Comparison of ENCODE assay signal across 22 mouse cellular contexts in genomic region chr2:122153681-122154365, GRCm38 (mm10). TPM values are rescaled to one million over a fixed set of nuclear protein-coding genes. Genes with fewer than 3 reads are reported as not detected.
"Had no signal": no experiment of that assay in that cellular context is flagged by ENCODE, and none has a peak within 500 bp of the region (broad histone marks: within the 10 kb centered on the region; RNA-seq: fewer than 3 reads in every experiment).

No protein-coding gene starts in this region.

- H3K4me1 ChIP-seq: kidney, embryonic 15.5 days; limb, embryonic 12.5 days; neural tube, embryonic 12.5 days had no signal

- H3K9me3 ChIP-seq: kidney, embryonic 15.5 days; limb, embryonic 12.5 days; neural tube, embryonic 12.5 days had no signal

- DNase-seq: kidney, adult 18-20 months; kidney, postnatal 14 days; lung, adult 2 months; lung, postnatal 4 days; midbrain, embryonic 14.5 days; retina, postnatal 1 day; right cerebral cortex, postnatal 4 days; spleen, adult 18-20 months; thymus, adult 18-20 months; thymus, postnatal 14 days had no signal

- ATAC-seq: lung, postnatal 0 days had no signal

- H3K9ac ChIP-seq: kidney, embryonic 15.5 days; limb, embryonic 12.5 days; neural tube, embryonic 12.5 days had no signal

- H3K27ac ChIP-seq: kidney, embryonic 15.5 days; limb, embryonic 12.5 days; neural tube, embryonic 12.5 days had no signal

- H3K27me3 ChIP-seq: kidney, embryonic 15.5 days; limb, embryonic 12.5 days; neural tube, embryonic 12.5 days had no signal

- H3K4me2 ChIP-seq: kidney, embryonic 15.5 days; limb, embryonic 12.5 days; neural tube, embryonic 12.5 days had no signal

- H3K4me3 ChIP-seq: kidney, embryonic 15.5 days; limb, embryonic 12.5 days; neural tube, embryonic 12.5 days had no signal

RNA-seq across cellular contexts. Expression of gene Trim69, which starts 6.7 kb away (rescaled TPM):
- total RNA-seq: layer of hippocampus, adult 8-10 months; layer of hippocampus, postnatal 25 days; left cerebral cortex, postnatal 36 days; monocyte, adult 5-6 weeks had no signal
- polyA plus RNA-seq: intestine, embryonic 14.5 days; kidney, embryonic 15.5 days; limb, embryonic 12.5 days; lung, postnatal 0 days; midbrain, embryonic 14.5 days; neural tube, embryonic 12.5 days had no signal

RNA-seq across cellular contexts. Expression of gene Patl2, which starts 32.2 kb away (rescaled TPM):
- total RNA-seq: layer of hippocampus, postnatal 25 days; left cerebral cortex, postnatal 36 days; monocyte, adult 5-6 weeks had no signal
- polyA plus RNA-seq: intestine, embryonic 14.5 days; kidney, embryonic 15.5 days; limb, embryonic 12.5 days; liver, adult 2 months; lung, adult 2 months; lung, postnatal 0 days; midbrain, embryonic 14.5 days; neural tube, embryonic 12.5 days; stomach, embryonic 14.5 days had no signal

RNA-seq across cellular contexts. Expression of gene Terb2, which starts 32.2 kb away (rescaled TPM):
- total RNA-seq: layer of hippocampus, adult 8-10 months; layer of hippocampus, postnatal 25 days; left cerebral cortex, postnatal 36 days; liver, adult 2 months had no signal
- polyA plus RNA-seq: intestine, embryonic 14.5 days; kidney, embryonic 15.5 days; large intestine, adult 2 months; limb, embryonic 12.5 days; liver, adult 2 months; lung, adult 2 months; lung, postnatal 0 days; midbrain, embryonic 14.5 days; neural tube, embryonic 12.5 days; stomach, embryonic 14.5 days had no signal
